Mouse (Mus musculus) heart, adult 18-20 months (tissue): ENCODE data around the gene Zbtb17. TPM values are rescaled to one million over a fixed set of nuclear protein-coding genes. Genes with fewer than 3 reads are reported as not detected.
A peak's percentile ranks its signal among the peaks of the same experiment; 100 is the strongest.

ENCODE experiments used
- DNase-seq, 2 experiments: peaks; one replicate each; pipeline ENCODE4 v3.0.0; 2021 to 2022; ENCODE audit warnings: mixed read lengths in 1 of 2
- long read RNA-seq, 2 experiments: library from polyadenylated mRNA; stranded (forward); transcript quantifications; one replicate each; pipeline ENCODE4 v2.0.0; 2021
- total RNA-seq, 2 experiments: library from RNA; stranded (reverse); gene quantifications; 2 replicates each; pipeline ENCODE4 v1.2.3; 2021

Zbtb17 gene
- total RNA-seq = 10 to 100 TPM; 25.5 to 26.5 TPM
- long read RNA-seq, experiment 1, transcript Zbtb17-201 (16 exons, 2,722 nt) = major isoform, 10 of 16 reads
- long read RNA-seq, experiment 1, partial matches to known transcripts = 4 of 16 reads
- long read RNA-seq, experiment 1, other reads (novel, unspliced or antisense) = 2 of 16 reads
- long read RNA-seq, experiment 2, transcript Zbtb17-201 (16 exons, 2,722 nt) = major isoform, 10 of 14 reads
- long read RNA-seq, experiment 2, partial matches to known transcripts = 3 of 14 reads
- long read RNA-seq, experiment 2, other reads (novel, unspliced or antisense) = 1 of 14 reads

GRCm38 (mm10) chr4:141444451-141445327 is at the start of gene Zbtb17:
TSS of gene Zbtb17 (plus strand) at chr4:141444654.
- DNase-seq = peak; percentile 92 to 93

- no peak for DNase-seq
These were observed 49.7 kb upstream of the Zbtb17 start for GRCm38 (mm10) chr4:141394751-141395150.

GRCm38 (mm10) chr4:141397861-141398260 is 46.6 kb upstream of the Zbtb17 start:
- no peak for DNase-seq

- DNase-seq = no peak
These were observed 45.9 kb upstream of the Zbtb17 start, which contains the start of gene Clcnka for GRCm38 (mm10) chr4:141398545-141398944. TSS of gene Clcnka (minus strand) at chr4:141398724.

GRCm38 (mm10) chr4:141400171-141400570 is 44.3 kb upstream of the Zbtb17 start:
- no peak for DNase-seq

- peak; percentile 84 to 94 for DNase-seq
These were observed 39.7 kb upstream of the Zbtb17 start for GRCm38 (mm10) chr4:141404518-141405313.

GRCm38 (mm10) chr4:141405314-141405622 is 39.2 kb upstream of the Zbtb17 start:
- no peak for DNase-seq

- peak; percentile 62 to 77 for DNase-seq
These were observed 37.7 kb upstream of the Zbtb17 start for GRCm38 (mm10) chr4:141406516-141407299.

GRCm38 (mm10) chr4:141408577-141408976 is 35.9 kb upstream of the Zbtb17 start:
- no peak for DNase-seq

- no peak for DNase-seq
These were observed 32.9 kb upstream of the Zbtb17 start for GRCm38 (mm10) chr4:141411430-141411992.

- no peak for DNase-seq
These were observed 28.5 kb upstream of the Zbtb17 start, which contains the start of gene Clcnkb for GRCm38 (mm10) chr4:141415924-141416323. TSS of gene Clcnkb (minus strand) at chr4:141416014.

GRCm38 (mm10) chr4:141419398-141420191 is 24.9 kb upstream of the Zbtb17 start:
- peak; percentile 24 to 65 for DNase-seq

- peak in 1 of 2 experiments; percentile 56 for DNase-seq
These were observed 24.1 kb upstream of the Zbtb17 start, which contains the start of gene Hspb7 for GRCm38 (mm10) chr4:141420192-141420829. TSS of gene Hspb7 (plus strand) at chr4:141420779.

- peak; percentile 57 to 64 for DNase-seq
These were observed 23.6 kb upstream of the Zbtb17 start for GRCm38 (mm10) chr4:141420886-141421285.

- peak; percentile 88 to 90 for DNase-seq
These were observed 23.0 kb upstream of the Zbtb17 start for GRCm38 (mm10) chr4:141421423-141421822.

GRCm38 (mm10) chr4:141422841-141423240 is 21.6 kb upstream of the Zbtb17 start:
- peak in 1 of 2 experiments; percentile 49 for DNase-seq

- peak; percentile 68 to 69 for DNase-seq
These were observed 21.2 kb upstream of the Zbtb17 start for GRCm38 (mm10) chr4:141423288-141423687.

GRCm38 (mm10) chr4:141423691-141424431 is 20.6 kb upstream of the Zbtb17 start:
- DNase-seq = peak in 1 of 2 experiments; percentile 33
